Mouse (Mus musculus): ENCODE measurements around the gene Als2cl.

DNA sequence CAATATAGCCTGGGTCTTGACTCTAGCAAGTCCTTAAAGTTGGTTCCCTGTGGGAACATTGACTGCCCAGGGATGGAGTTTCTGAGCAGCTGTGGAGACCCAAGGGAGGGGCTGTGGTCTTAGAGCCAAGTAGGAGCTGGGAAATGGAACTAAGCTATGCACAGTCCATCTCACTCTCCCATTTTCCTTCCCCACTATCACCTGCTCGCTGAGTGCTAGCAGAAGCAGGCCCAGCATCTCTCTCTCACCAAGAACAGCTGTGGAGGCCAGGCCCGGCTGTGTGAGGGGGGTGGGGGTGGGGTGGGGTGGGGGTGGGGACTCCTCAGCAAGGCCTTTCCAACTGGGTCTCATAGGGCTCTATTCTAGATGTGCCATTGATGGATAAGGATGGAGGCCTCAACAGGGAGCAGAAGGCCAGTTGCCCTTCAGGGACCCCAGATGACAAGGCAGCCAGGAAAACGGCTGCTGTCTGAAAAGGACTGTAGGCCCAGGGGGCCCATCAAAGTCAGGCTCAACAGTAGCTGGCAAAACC lies 4.9 kb upstream of the Als2cl start:
- TF ChIP-seq CTCF (IDR thresholded peaks at IDR 0.05; ENCODE audit: low read depth, low read length) (no peak), POLR2AphosphoS5 (IDR thresholded peaks at IDR 0.05; ENCODE audit: insufficient replicate concordance, low read depth, low read length) (no peak), GATA1 (IDR thresholded peaks at IDR 0.05; ENCODE audit: borderline replicate concordance, low read length) (no peak), TAL1 (conservative IDR thresholded peaks at IDR 0.05; ENCODE audit: low read depth, low read length) (no peak)

Measured in G1E (cell line).